Mouse (Mus musculus): ENCODE data around the gene Gm7073. TPM values are rescaled to one million over a fixed set of nuclear protein-coding genes. Genes with fewer than 3 reads are reported as not detected.

The Gm7073 gene
- polyA plus RNA-seq, 1 experiment from 2014 or later = not detected

DNA sequence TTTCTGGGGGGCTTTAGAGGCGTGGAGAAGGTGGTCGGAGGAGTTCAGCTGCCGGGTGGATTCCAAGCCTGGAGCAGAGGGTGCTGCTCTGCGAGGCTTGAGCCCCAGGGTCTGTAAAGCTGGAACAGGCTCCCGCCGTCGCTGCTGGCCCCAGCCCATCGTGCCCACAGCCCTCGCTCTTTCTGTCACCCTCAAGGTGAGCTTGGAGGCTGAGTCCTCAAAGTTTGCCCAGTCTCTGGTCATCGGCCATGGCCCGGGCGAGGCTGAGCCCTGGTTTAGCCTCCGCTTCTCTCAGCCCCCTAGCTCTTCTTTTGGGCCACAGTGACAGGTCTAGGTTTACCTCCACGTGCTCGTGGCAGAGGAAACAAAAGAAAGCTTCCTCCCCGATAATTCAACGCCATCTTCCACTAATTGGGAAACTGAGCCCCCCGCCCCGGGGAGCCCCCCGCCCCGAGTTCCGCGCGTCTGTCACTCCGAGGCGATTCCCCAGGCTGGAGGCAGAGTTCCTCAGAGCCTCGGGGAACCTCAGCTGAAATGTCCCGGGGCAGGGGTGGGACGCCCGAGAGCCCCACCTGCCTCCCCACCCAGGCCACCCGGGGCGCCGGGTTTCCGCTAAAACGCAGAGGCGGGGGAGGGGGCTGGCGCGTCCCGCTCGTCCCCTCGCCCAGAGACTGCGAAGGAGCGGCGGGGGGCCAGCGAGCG, 135.8 kb downstream of the Gm7073 start:
- no peak overlapping the region for H3K27ac ChIP-seq (ENCODE audit: low read length)
- ATAC-seq (ENCODE audit: insufficient read depth, low FRiP score) = no peak

DNA sequence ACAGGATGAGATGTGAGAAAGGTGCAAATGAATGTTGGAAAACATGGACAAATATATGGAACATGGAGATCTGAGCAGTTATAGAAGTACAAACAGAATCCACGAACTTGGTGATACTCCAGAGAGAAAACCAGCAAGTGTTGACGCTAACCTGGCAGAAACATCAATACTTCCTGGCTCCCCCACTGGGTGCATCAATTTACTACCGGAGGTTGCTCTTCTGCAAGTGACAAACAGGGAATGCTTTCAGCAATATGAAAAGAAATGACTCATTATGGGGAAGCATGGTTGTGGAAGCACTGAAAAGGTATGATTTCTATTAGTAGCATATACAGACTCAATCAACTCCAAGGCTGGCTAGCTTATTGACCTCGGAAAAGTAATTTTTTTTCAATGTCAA, 144.8 kb downstream of the Gm7073 start:
- H3K4me1 ChIP-seq (ENCODE audit: control insufficient read depth, insufficient read depth, low read length) = no peaks in the 10 kb centered on the region
- 79% methylated on average over 4 of the region's 4 CpGs for WGBS
- no peak overlapping the region for H3K4me2 ChIP-seq (ENCODE audit: low read depth, low read length)
- H3K4me3 ChIP-seq (replicated peaks; ENCODE audit: low read length) = no peak overlapping the region
- H3K9ac ChIP-seq (ENCODE audit: low read length) = no peak overlapping the region
- H3K27me3 ChIP-seq (ENCODE audit: control insufficient read depth, insufficient read depth, low read length) = no peaks in the 10 kb centered on the region
- no peaks in the 10 kb centered on the region for H3K36me3 ChIP-seq (ENCODE audit: control insufficient read depth, insufficient read depth, low read length)
- no peaks in the 10 kb centered on the region for H3K9me3 ChIP-seq (replicated peaks; ENCODE audit: control insufficient read depth, low read length)
- ATAC-seq (ENCODE audit: insufficient read depth, low FRiP score) = no peak
- no peak overlapping the region for H3K27ac ChIP-seq (ENCODE audit: low read length)

More for the DNA sequence above, 135.8 kb downstream of the Gm7073 start:
- no peaks in the 10 kb centered on the region; the same call in 1 of the 2 replicates for H3K4me1 ChIP-seq (ENCODE audit: control insufficient read depth, insufficient read depth, low read length)
- 17% methylated on average over 43 of the region's 46 CpGs for WGBS
- no peaks in the 10 kb centered on the region for H3K36me3 ChIP-seq (ENCODE audit: control insufficient read depth, insufficient read depth, low read length)
- no peaks in the 10 kb centered on the region for H3K9me3 ChIP-seq (replicated peaks; ENCODE audit: control insufficient read depth, low read length)
- peak overlapping the region; percentile 87 for H3K9ac ChIP-seq (ENCODE audit: low read length)
- H3K4me2 ChIP-seq (ENCODE audit: low read depth, low read length) = peak overlapping the region; percentile 65
- no peaks in the 10 kb centered on the region for H3K27me3 ChIP-seq (ENCODE audit: control insufficient read depth, insufficient read depth, low read length)
- peak overlapping the region; percentile 65 for H3K4me3 ChIP-seq (replicated peaks; ENCODE audit: low read length)

DNA sequence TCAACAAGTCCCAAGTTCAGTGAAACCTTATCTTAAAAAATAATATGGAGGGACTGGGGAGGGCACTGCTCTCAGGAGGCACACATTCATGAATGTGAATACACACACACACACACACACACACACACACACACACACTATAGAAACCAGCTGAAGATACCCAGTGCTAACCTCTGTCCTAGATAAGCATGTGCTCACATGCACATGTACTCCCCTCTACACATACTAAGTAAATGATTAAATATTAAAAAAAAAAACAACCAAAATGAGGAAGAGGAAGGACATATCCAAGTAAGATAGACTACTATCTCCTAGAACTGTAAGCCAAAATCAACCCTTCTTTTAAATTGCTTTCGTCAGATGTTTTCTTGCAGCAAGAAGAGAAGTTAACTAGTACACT, 152.2 kb downstream of the Gm7073 start:
- Histone ChIP-seq H3K9ac (ENCODE audit: low read length) (no peak overlapping the region), H3K4me2 (ENCODE audit: low read depth, low read length) (no peak overlapping the region), H3K27ac (ENCODE audit: low read length) (no peak overlapping the region), H3K4me1 (ENCODE audit: control insufficient read depth, insufficient read depth, low read length) (no peaks in the 10 kb centered on the region), H3K9me3 (replicated peaks; ENCODE audit: control insufficient read depth, low read length) (no peaks in the 10 kb centered on the region), H3K27me3 (ENCODE audit: control insufficient read depth, insufficient read depth, low read length) (no peaks in the 10 kb centered on the region), H3K36me3 (ENCODE audit: control insufficient read depth, insufficient read depth, low read length) (no peaks in the 10 kb centered on the region), H3K4me3 (replicated peaks; ENCODE audit: low read length) (no peak overlapping the region)
- WGBS = 86% methylated on average over 1 of the region's 1 CpGs
- ATAC-seq (ENCODE audit: insufficient read depth, low FRiP score) = no peak

MicroRNA genes within 50 kb of the gene (microRNA counts, 519-probe panel; counts per million panel counts)
- 2,187 counts per million, percentile 45 among the panel's probes with 10 or more counts for microRNA mmu-miR-505

Small RNAs within 50 kb of the gene (microRNA-seq; reads per million reads assigned to microRNA genes)
- gene Mir505 = 57.1 reads per million, percentile 49 among the genes with 10 or more reads in this experiment

Other genes with a start within 250 kb of the Gm7073 start
- 4.8 and 6.6 TPM in 2 replicates for gene Atp11c, start 53.4 kb upstream of the Gm7073 start, polyA plus RNA-seq (2015; fragmentation: Nextera tagmentation; extraction: Ambion mirVana)